ENCODE assay signal across 8 mouse cellular contexts in genomic region chr19:53528752-53529454, GRCm38 (mm10). TPM values are rescaled to one million over a fixed set of nuclear protein-coding genes. Genes with fewer than 3 reads are reported as not detected.
DNase-seq lines count a peak whose midpoint lies in the region; ATAC-seq and TF ChIP-seq lines count a peak whose summit lies in the region.

Gene Dusp5, plus strand, starts transcription at chr19:53529109.

- peak within 1 kb of the TSS; percentile 80 for H3K27ac ChIP-seq in bone marrow, adult 2 months (ENCODE audit: control insufficient read depth, insufficient read depth, low read depth, low read length, poor library complexity)
- H3K27ac ChIP-seq in embryonic facial prominence, embryonic 15.5 days (replicated peaks) = 0 out of 2 replicates have a peak within 1 kb of the TSS, but pooled peaks have one; percentile 44
- peak within 1 kb of the TSS; percentile 67 for H3K27ac ChIP-seq in kidney, embryonic 14.5 days (ENCODE audit: low read depth, low read length)
- H3K27ac ChIP-seq in limb, embryonic 15.5 days = no peak within 1 kb of the TSS

- TF ChIP-seq POLR2A in bone marrow, adult 2 months (IDR thresholded peaks at IDR 0.05; ENCODE audit: borderline replicate concordance, control insufficient read depth, low read depth, low read length) = peak; percentile 82; the same call in 1 of the 2 replicates

- no peaks in the 10 kb centered on the region for H3K36me3 ChIP-seq in embryonic facial prominence, embryonic 15.5 days
- no peaks in the 10 kb centered on the region for H3K36me3 ChIP-seq in kidney, embryonic 14.5 days (ENCODE audit: control insufficient read depth, insufficient read depth, low read length)
- no peaks in the 10 kb centered on the region for H3K36me3 ChIP-seq in limb, embryonic 15.5 days

- peak within 1 kb of the TSS; percentile 60 for H3K9ac ChIP-seq in embryonic facial prominence, embryonic 15.5 days
- peak within 1 kb of the TSS; percentile 75 for H3K9ac ChIP-seq in kidney, embryonic 14.5 days (ENCODE audit: low read depth, low read length)
- H3K9ac ChIP-seq in limb, embryonic 15.5 days = peak within 1 kb of the TSS; percentile 43

- H3K4me2 ChIP-seq in embryonic facial prominence, embryonic 15.5 days (replicated peaks) = peak within 1 kb of the TSS; percentile 93
- H3K4me2 ChIP-seq in kidney, embryonic 14.5 days (replicated peaks; ENCODE audit: low read depth, low read length) = peak within 1 kb of the TSS; percentile 96
- peak within 1 kb of the TSS; percentile 92 for H3K4me2 ChIP-seq in limb, embryonic 15.5 days

- no peaks in the 10 kb centered on the region for H3K4me1 ChIP-seq in bone marrow, adult 2 months (ENCODE audit: control insufficient read depth, insufficient read depth, low read length)
- peaks cover 19% of the 10 kb centered on the region for H3K4me1 ChIP-seq in embryonic facial prominence, embryonic 15.5 days
- H3K4me1 ChIP-seq in kidney, embryonic 14.5 days (ENCODE audit: control insufficient read depth, insufficient read depth, low read length) = peaks cover 24% of the 10 kb centered on the region
- peaks cover 25% of the 10 kb centered on the region for H3K4me1 ChIP-seq in limb, embryonic 15.5 days

- WGBS in bone marrow, adult 2 months = under 1% methylated on average over 75 of the region's 84 CpGs
- WGBS in embryonic facial prominence, embryonic 15.5 days = under 1% methylated on average over 84 of the region's 84 CpGs
- WGBS in kidney, embryonic 14.5 days = under 1% methylated on average over 79 of the region's 84 CpGs
- WGBS in limb, embryonic 15.5 days = 0% methylated on average over 72 of the region's 84 CpGs

- TF ChIP-seq CTCF in bone marrow, adult 2 months (IDR thresholded peaks at IDR 0.05; ENCODE audit: control insufficient read depth, insufficient read depth, low read length) = peak; percentile 13; the same call in 1 of the 2 replicates

- H3K4me3 ChIP-seq in bone marrow, adult 2 months (replicated peaks; ENCODE audit: control insufficient read depth, low read depth, low read length) = peak within 1 kb of the TSS; percentile 72
- peak within 1 kb of the TSS; percentile 59 for H3K4me3 ChIP-seq in embryonic facial prominence, embryonic 15.5 days (replicated peaks)
- peak within 1 kb of the TSS; percentile 57 for H3K4me3 ChIP-seq in kidney, embryonic 14.5 days (ENCODE audit: low read length)
- peak within 1 kb of the TSS; percentile 70 for H3K4me3 ChIP-seq in limb, embryonic 15.5 days

- peaks cover 27% of the 10 kb centered on the region for H3K27me3 ChIP-seq in embryonic facial prominence, embryonic 15.5 days
- H3K27me3 ChIP-seq in kidney, embryonic 14.5 days (ENCODE audit: control insufficient read depth, insufficient read depth, low read length) = no peaks in the 10 kb centered on the region
- peaks cover 33% of the 10 kb centered on the region for H3K27me3 ChIP-seq in limb, embryonic 15.5 days

- no peaks in the 10 kb centered on the region for H3K9me3 ChIP-seq in embryonic facial prominence, embryonic 15.5 days (replicated peaks)
- H3K9me3 ChIP-seq in kidney, embryonic 14.5 days (ENCODE audit: control insufficient read depth, low read length) = no peaks in the 10 kb centered on the region
- no peaks in the 10 kb centered on the region for H3K9me3 ChIP-seq in limb, embryonic 15.5 days

- ATAC-seq in embryonic facial prominence, embryonic 15.5 days (ENCODE audit: insufficient number of reproducible peaks, low FRiP score, low TSS enrichment, low read depth) = peak; percentile 95
- ATAC-seq in kidney, embryonic 14.5 days (ENCODE audit: low FRiP score, low TSS enrichment) = peak; percentile 89
- ATAC-seq in limb, embryonic 15.5 days (ENCODE audit: insufficient number of reproducible peaks, low FRiP score, low TSS enrichment, low read depth) = peak; percentile 92

- DNase-seq in 416B (ENCODE audit: low read depth) = peak; percentile 95
- DNase-seq in heart, adult 9 months (ENCODE audit: low spot score in 2 of 2) = peak; percentile 93 to 97
- peak; percentile 97 to 100 for DNase-seq in monocyte, adult 2 months (ENCODE audit: low read depth in 1 of 2, low spot score in 2 of 2)
- peak; percentile 99 for DNase-seq in spleen, postnatal 36 days (ENCODE audit: low spot score in 2 of 2)

RNA-seq across cellular contexts. Expression of gene Dusp5, which starts in this region (rescaled TPM):
- 4.4 and 9.7 TPM in 2 replicates for polyA plus RNA-seq in bone marrow, adult 2 months (2011; ENCODE audit: insufficient read depth, insufficient read length, low replicate concordance, missing spikeins)
- 3.1 and 4.0 TPM in 2 replicates for polyA plus RNA-seq in embryonic facial prominence, embryonic 15.5 days (2015; fragmentation: Nextera tagmentation; extraction: Ambion mirVana)
- polyA plus RNA-seq in kidney, embryonic 14.5 days (2014; fragmentation: Nextera tagmentation; extraction: Ambion mirVana) = 11.3 and 15.6 TPM in 2 replicates
- 3.8 and 4.2 TPM in 2 replicates for polyA plus RNA-seq in limb, embryonic 15.5 days (2015; fragmentation: Nextera tagmentation; extraction: Ambion mirVana)
